Mouse (Mus musculus): ENCODE measurements around the gene Serpina3i. TPM values are rescaled to one million over a fixed set of nuclear protein-coding genes. Genes with fewer than 3 reads are reported as not detected.

Serpina3i gene
- polyA plus RNA-seq, 1 experiment from 2014 or later, result 0.23 TPM

- 78% methylated on average over 3 of the region's 3 CpGs for WGBS
- no peak overlapping the region for H3K27ac ChIP-seq (replicated peaks)
- H3K4me2 ChIP-seq, result no peak overlapping the region
- peaks cover 13% of the 10 kb centered on the region for H3K4me1 ChIP-seq
- H3K36me3 ChIP-seq, result no peaks in the 10 kb centered on the region
- no peak overlapping the region for H3K4me3 ChIP-seq (replicated peaks)
- H3K9me3 ChIP-seq (replicated peaks), result no peaks in the 10 kb centered on the region
- no peaks in the 10 kb centered on the region for H3K27me3 ChIP-seq (replicated peaks)
- no peak for ATAC-seq (ENCODE audit: low FRiP score)
- H3K9ac ChIP-seq (replicated peaks), result no peak overlapping the region
Measured at GRCm38 (mm10) chr12:104245595-104245994, 17.3 kb upstream of the Serpina3i start.

- no peaks in the 10 kb centered on the region for H3K36me3 ChIP-seq
- H3K9ac ChIP-seq (replicated peaks), result no peak overlapping the region
- no peak overlapping the region for H3K4me2 ChIP-seq
- H3K4me1 ChIP-seq, result peaks cover 13% of the 10 kb centered on the region
- ATAC-seq (ENCODE audit: low FRiP score), result peak; percentile 53; the same call in 1 of the 2 replicates
- H3K27ac ChIP-seq (replicated peaks), result 0 out of 2 replicates have a peak overlapping the region, but pooled peaks have one; percentile 46
- no peaks in the 10 kb centered on the region for H3K27me3 ChIP-seq (replicated peaks)
- H3K9me3 ChIP-seq (replicated peaks), result no peaks in the 10 kb centered on the region
- H3K4me3 ChIP-seq (replicated peaks), result no peak overlapping the region
Measured at GRCm38 (mm10) chr12:104247553-104248002, 15.3 kb upstream of the Serpina3i start.

GRCm38 (mm10) chr12:104248231-104248630 is 14.7 kb upstream of the Serpina3i start:
- H3K27ac ChIP-seq (replicated peaks), result 0 out of 2 replicates have a peak overlapping the region, but pooled peaks have one; percentile 46
- WGBS, result 57% methylated on average over 3 of the region's 3 CpGs
- no peak for ATAC-seq (ENCODE audit: low FRiP score)

GRCm38 (mm10) chr12:104261041-104261440 is 1.9 kb upstream of the Serpina3i start:
- Histone ChIP-seq H3K27ac (replicated peaks) (no peak overlapping the region), H3K9ac (replicated peaks) (no peak overlapping the region), H3K9me3 (replicated peaks) (no peaks in the 10 kb centered on the region), H3K4me3 (replicated peaks) (no peak overlapping the region), H3K4me1 (no peaks in the 10 kb centered on the region), H3K36me3 (no peaks in the 10 kb centered on the region), H3K27me3 (replicated peaks) (no peaks in the 10 kb centered on the region), H3K4me2 (no peak overlapping the region)
- no peak for ATAC-seq (ENCODE audit: low FRiP score)
- WGBS, result 53% methylated on average over 3 of the region's 3 CpGs

More at GRCm38 (mm10) chr12:104248231-104248630, 14.7 kb upstream of the Serpina3i start:
- H3K27me3 ChIP-seq (replicated peaks), result no peaks in the 10 kb centered on the region
- H3K9me3 ChIP-seq (replicated peaks), result no peaks in the 10 kb centered on the region
- H3K4me3 ChIP-seq (replicated peaks), result no peak overlapping the region
- H3K36me3 ChIP-seq, result no peaks in the 10 kb centered on the region
- H3K9ac ChIP-seq (replicated peaks), result no peak overlapping the region
- no peak overlapping the region for H3K4me2 ChIP-seq
- H3K4me1 ChIP-seq, result peaks cover 13% of the 10 kb centered on the region

GRCm38 (mm10) chr12:104266374-104266773 is 3.5 kb downstream of the Serpina3i start:
- H3K27ac ChIP-seq (replicated peaks), result no peak overlapping the region
- H3K36me3 ChIP-seq, result no peaks in the 10 kb centered on the region
- H3K4me3 ChIP-seq (replicated peaks), result no peak overlapping the region
- no peak for ATAC-seq (ENCODE audit: low FRiP score)
- no peaks in the 10 kb centered on the region for H3K9me3 ChIP-seq (replicated peaks)
- H3K27me3 ChIP-seq (replicated peaks), result no peaks in the 10 kb centered on the region
- no peak overlapping the region for H3K4me2 ChIP-seq
- H3K9ac ChIP-seq (replicated peaks), result no peak overlapping the region
- H3K4me1 ChIP-seq, result no peaks in the 10 kb centered on the region
- WGBS, result 90% methylated on average over 3 of the region's 3 CpGs

- WGBS, result 68% methylated on average over 18 of the region's 18 CpGs
- H3K4me3 ChIP-seq (replicated peaks), result no peak overlapping the region
- H3K27ac ChIP-seq (replicated peaks), result no peak overlapping the region
- ATAC-seq (ENCODE audit: low FRiP score), result no peak
- no peaks in the 10 kb centered on the region for H3K36me3 ChIP-seq
- H3K4me1 ChIP-seq, result no peaks in the 10 kb centered on the region
- H3K9me3 ChIP-seq (replicated peaks), result no peaks in the 10 kb centered on the region
- H3K4me2 ChIP-seq, result 0 out of 2 replicates have a peak overlapping the region, but pooled peaks have one; percentile 23
- no peak overlapping the region for H3K9ac ChIP-seq (replicated peaks)
- H3K27me3 ChIP-seq (replicated peaks), result no peaks in the 10 kb centered on the region
Measured at GRCm38 (mm10) chr12:104278216-104279055, 15.5 kb downstream of the Serpina3i start.

GRCm38 (mm10) chr12:104279056-104279435 is 16.1 kb downstream of the Serpina3i start:
- H3K4me2 ChIP-seq, result no peak overlapping the region
- no peak overlapping the region for H3K9ac ChIP-seq (replicated peaks)
- no peaks in the 10 kb centered on the region for H3K4me1 ChIP-seq
- H3K4me3 ChIP-seq (replicated peaks), result no peak overlapping the region
- no peaks in the 10 kb centered on the region for H3K27me3 ChIP-seq (replicated peaks)
- no peak for ATAC-seq (ENCODE audit: low FRiP score)
- 9% methylated on average over 3 of the region's 3 CpGs for WGBS
- no peaks in the 10 kb centered on the region for H3K36me3 ChIP-seq
- H3K9me3 ChIP-seq (replicated peaks), result no peaks in the 10 kb centered on the region
- no peak overlapping the region for H3K27ac ChIP-seq (replicated peaks)

GRCm38 (mm10) chr12:104283380-104283779 is 20.5 kb downstream of the Serpina3i start:
- no peaks in the 10 kb centered on the region for H3K9me3 ChIP-seq (replicated peaks)
- WGBS, result 95% methylated on average over 11 of the region's 11 CpGs
- H3K36me3 ChIP-seq, result no peaks in the 10 kb centered on the region
- no peak overlapping the region for H3K27ac ChIP-seq (replicated peaks)
- H3K4me3 ChIP-seq (replicated peaks), result no peak overlapping the region
- no peaks in the 10 kb centered on the region for H3K27me3 ChIP-seq (replicated peaks)
- no peaks in the 10 kb centered on the region for H3K4me1 ChIP-seq
- no peak overlapping the region for H3K4me2 ChIP-seq
- no peak for ATAC-seq (ENCODE audit: low FRiP score)
- no peak overlapping the region for H3K9ac ChIP-seq (replicated peaks)

- Histone ChIP-seq H3K36me3 (no peaks in the 10 kb centered on the region), H3K4me3 (replicated peaks) (no peak overlapping the region), H3K9me3 (replicated peaks) (no peaks in the 10 kb centered on the region), H3K4me2 (no peak overlapping the region), H3K27me3 (replicated peaks) (no peaks in the 10 kb centered on the region), H3K9ac (replicated peaks) (no peak overlapping the region), H3K27ac (replicated peaks) (no peak overlapping the region), H3K4me1 (no peaks in the 10 kb centered on the region)
- ATAC-seq (ENCODE audit: low FRiP score), result no peak
Measured at GRCm38 (mm10) chr12:104288336-104288735, 25.4 kb downstream of the Serpina3i start.

- Histone ChIP-seq H3K4me1 (no peaks in the 10 kb centered on the region), H3K27me3 (replicated peaks) (no peaks in the 10 kb centered on the region), H3K9ac (replicated peaks) (no peak overlapping the region), H3K4me3 (replicated peaks) (no peak overlapping the region), H3K27ac (replicated peaks) (no peak overlapping the region), H3K4me2 (no peak overlapping the region), H3K9me3 (replicated peaks) (no peaks in the 10 kb centered on the region), H3K36me3 (no peaks in the 10 kb centered on the region)
- WGBS, result 62% methylated on average over 4 of the region's 4 CpGs
- ATAC-seq (ENCODE audit: low FRiP score), result no peak
Measured at GRCm38 (mm10) chr12:104289872-104290271, 26.9 kb downstream of the Serpina3i start.

GRCm38 (mm10) chr12:104293963-104294362 is 31.0 kb downstream of the Serpina3i start:
- no peak overlapping the region for H3K4me3 ChIP-seq (replicated peaks)
- H3K9ac ChIP-seq (replicated peaks), result no peak overlapping the region
- no peaks in the 10 kb centered on the region for H3K27me3 ChIP-seq (replicated peaks)
- H3K4me2 ChIP-seq, result no peak overlapping the region
- no peak overlapping the region for H3K27ac ChIP-seq (replicated peaks)
- no peaks in the 10 kb centered on the region for H3K36me3 ChIP-seq
- 88% methylated on average over 2 of the region's 2 CpGs for WGBS
- H3K4me1 ChIP-seq, result no peaks in the 10 kb centered on the region
- no peaks in the 10 kb centered on the region for H3K9me3 ChIP-seq (replicated peaks)
- no peak for ATAC-seq (ENCODE audit: low FRiP score)

- Histone ChIP-seq H3K4me1 (no peaks in the 10 kb centered on the region), H3K4me2 (no peak overlapping the region), H3K27ac (replicated peaks) (no peak overlapping the region), H3K4me3 (replicated peaks) (no peak overlapping the region), H3K27me3 (replicated peaks) (no peaks in the 10 kb centered on the region), H3K9ac (replicated peaks) (no peak overlapping the region), H3K36me3 (no peaks in the 10 kb centered on the region), H3K9me3 (replicated peaks) (no peaks in the 10 kb centered on the region)
- no peak for ATAC-seq (ENCODE audit: low FRiP score)
- 92% methylated on average over 2 of the region's 2 CpGs for WGBS
Measured at GRCm38 (mm10) chr12:104298049-104298448, 35.1 kb downstream of the Serpina3i start.

Measured in neural tube, embryonic 15.5 days (tissue).